Mouse (Mus musculus) neural tube, embryonic 15.5 days (tissue): Measurements from ENCODE around the gene Rfk. TPM values are rescaled to one million over a fixed set of nuclear protein-coding genes. Genes with fewer than 3 reads are reported as not detected.

ENCODE experiments used
- ATAC-seq: fragments of 200-750 bp; cut with Nextera tagmentation; 2 replicates; pipeline ENCODE4 v1.8.0; 2017; ENCODE audit warnings: mild to moderate bottlenecking, moderate TSS enrichment, moderate library complexity; ENCODE audit not compliant: low FRiP score
- H3K27ac ChIP-seq: fragments of 300-500 bp; sonication (generic); replicated peaks from 2 replicates; pipeline ENCODE4 v1.5.1; 2015; ENCODE audit warnings: mild to moderate bottlenecking, inconsistent platforms
- H3K27me3 ChIP-seq: fragments of 300-500 bp; sonication (generic); replicated peaks from 2 replicates; pipeline ENCODE4 v1.6.1; 2015; ENCODE audit warnings: inconsistent platforms
- H3K36me3 ChIP-seq: fragments of 300-500 bp; sonication (generic); 2 replicates; pipeline ENCODE4 v1.6.1; 2015; ENCODE audit warnings: inconsistent platforms
- H3K4me1 ChIP-seq: fragments of 300-500 bp; sonication (generic); 2 replicates; pipeline ENCODE4 v1.6.1; 2015; ENCODE audit warnings: inconsistent platforms
- H3K4me2 ChIP-seq: fragments of 300-500 bp; sonication (generic); 2 replicates; pipeline ENCODE4 v1.6.1; 2015; ENCODE audit warnings: inconsistent platforms, mild to moderate bottlenecking, moderate library complexity
- H3K4me3 ChIP-seq: fragments of 300-500 bp; sonication (generic); replicated peaks from 2 replicates; pipeline ENCODE4 v1.5.1; 2015; ENCODE audit warnings: mild to moderate bottlenecking, inconsistent platforms
- H3K9ac ChIP-seq: fragments of 300-500 bp; sonication (generic); replicated peaks from 2 replicates; pipeline ENCODE4 v1.6.1; 2015; ENCODE audit warnings: mild to moderate bottlenecking, inconsistent platforms
- H3K9me3 ChIP-seq: fragments of 300-500 bp; sonication (generic); replicated peaks from 2 replicates; pipeline ENCODE4 v1.6.1; 2016; ENCODE audit warnings: inconsistent platforms
- WGBS: fragments of 180-500 bp; shearing (Covaris S2); methylation state at CpG from one replicate; pipeline ENCODE4 v1.1.7; 2015; ENCODE audit warnings: mixed read lengths; 5-methylcytosine and 5-hydroxymethylcytosine counted together
- polyA plus RNA-seq: library from polyadenylated mRNA; unstranded; fragments of >200 nt; fragmentation: Nextera tagmentation; extraction: Ambion mirVana; gene quantifications from 2 replicates; pipeline ENCODE4 v1.2.1, GENCODE M21; 2015

Rfk gene
- 91.7 and 97.4 TPM in 2 replicates for polyA plus RNA-seq

DNA sequence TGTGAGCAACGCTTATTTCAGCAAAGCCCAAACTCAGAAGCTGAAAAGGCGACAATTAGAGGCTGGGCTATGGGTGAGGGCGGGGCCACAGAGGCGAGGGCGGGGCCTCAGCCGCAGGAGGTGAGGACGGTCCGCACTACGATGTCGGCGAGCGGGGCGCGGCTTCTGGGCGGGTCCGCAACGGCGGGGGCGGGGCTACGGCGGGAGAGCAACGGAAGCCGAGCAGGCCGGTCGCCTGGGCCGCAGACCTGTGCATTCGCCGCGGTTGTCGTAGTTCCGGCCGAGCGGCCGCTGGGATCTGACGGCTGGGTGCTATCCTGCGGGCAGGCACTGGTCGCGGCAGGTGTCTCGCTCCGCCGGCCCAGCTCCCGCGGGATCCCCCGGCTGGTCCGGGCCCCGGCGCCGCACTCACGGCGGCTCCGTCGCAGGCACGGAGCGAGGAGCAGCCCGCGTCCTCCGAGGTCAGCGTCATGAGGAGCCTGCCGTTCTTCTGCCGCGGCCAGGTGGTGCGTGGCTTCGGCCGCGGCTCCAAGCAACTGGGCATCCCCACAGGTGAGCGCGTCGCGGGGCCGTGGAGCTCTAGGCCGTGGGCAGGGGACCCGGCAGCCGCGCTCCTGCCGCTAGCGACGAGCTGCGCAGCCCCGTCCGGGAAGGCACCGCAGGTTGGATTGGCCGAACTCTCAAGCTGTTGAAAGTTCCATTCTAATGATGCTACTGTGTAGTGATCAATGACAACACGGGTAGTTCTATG lies at the start of gene Rfk:
Rfk (plus strand) TSS at position 203 of the 751 bp plus-strand sequence.
- H3K36me3 ChIP-seq = peaks cover 10% of the 10 kb centered on the region
- peak within 1 kb of the TSS; percentile 81 for H3K27ac ChIP-seq
- peak within 1 kb of the TSS; percentile 90 for H3K9ac ChIP-seq
- ATAC-seq = peak; percentile 98
- H3K27me3 ChIP-seq = peaks cover 8% of the 10 kb centered on the region; the same call in 1 of the 2 replicates
- H3K9me3 ChIP-seq = no peaks in the 10 kb centered on the region
- peaks cover 18% of the 10 kb centered on the region for H3K4me1 ChIP-seq
- H3K4me2 ChIP-seq = peak within 1 kb of the TSS; percentile 64
- H3K4me3 ChIP-seq = peak within 1 kb of the TSS; percentile 96
- under 1% methylated on average over 75 of the region's 83 CpGs for WGBS

DNA sequence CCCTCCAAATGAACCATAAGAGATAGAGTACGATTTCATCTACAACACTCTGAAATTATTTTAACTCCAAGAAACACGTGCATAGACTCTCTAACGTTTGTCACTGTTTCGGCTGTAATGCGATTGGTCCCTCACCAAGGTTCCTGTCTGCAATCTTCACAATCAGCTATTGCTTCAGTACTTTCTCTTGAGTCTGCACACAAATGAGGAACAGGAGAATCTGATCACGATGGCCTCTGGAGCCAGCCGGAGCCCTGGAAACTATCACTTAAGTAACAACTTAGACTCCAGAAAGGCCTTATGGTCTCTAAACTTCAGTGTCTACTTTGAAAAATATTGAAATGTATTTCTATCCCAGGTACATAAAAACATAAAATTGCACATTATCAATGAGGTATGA lies 49.0 kb upstream of the Rfk start:
- no peak overlapping the region for H3K9ac ChIP-seq
- H3K4me3 ChIP-seq = no peak overlapping the region
- H3K4me2 ChIP-seq = no peak overlapping the region
- ATAC-seq = no peak
- no peaks in the 10 kb centered on the region for H3K36me3 ChIP-seq
- no peaks in the 10 kb centered on the region for H3K4me1 ChIP-seq
- no peaks in the 10 kb centered on the region for H3K9me3 ChIP-seq
- WGBS = 92% methylated on average over 7 of the region's 7 CpGs
- no peak overlapping the region for H3K27ac ChIP-seq
- no peaks in the 10 kb centered on the region for H3K27me3 ChIP-seq

DNA sequence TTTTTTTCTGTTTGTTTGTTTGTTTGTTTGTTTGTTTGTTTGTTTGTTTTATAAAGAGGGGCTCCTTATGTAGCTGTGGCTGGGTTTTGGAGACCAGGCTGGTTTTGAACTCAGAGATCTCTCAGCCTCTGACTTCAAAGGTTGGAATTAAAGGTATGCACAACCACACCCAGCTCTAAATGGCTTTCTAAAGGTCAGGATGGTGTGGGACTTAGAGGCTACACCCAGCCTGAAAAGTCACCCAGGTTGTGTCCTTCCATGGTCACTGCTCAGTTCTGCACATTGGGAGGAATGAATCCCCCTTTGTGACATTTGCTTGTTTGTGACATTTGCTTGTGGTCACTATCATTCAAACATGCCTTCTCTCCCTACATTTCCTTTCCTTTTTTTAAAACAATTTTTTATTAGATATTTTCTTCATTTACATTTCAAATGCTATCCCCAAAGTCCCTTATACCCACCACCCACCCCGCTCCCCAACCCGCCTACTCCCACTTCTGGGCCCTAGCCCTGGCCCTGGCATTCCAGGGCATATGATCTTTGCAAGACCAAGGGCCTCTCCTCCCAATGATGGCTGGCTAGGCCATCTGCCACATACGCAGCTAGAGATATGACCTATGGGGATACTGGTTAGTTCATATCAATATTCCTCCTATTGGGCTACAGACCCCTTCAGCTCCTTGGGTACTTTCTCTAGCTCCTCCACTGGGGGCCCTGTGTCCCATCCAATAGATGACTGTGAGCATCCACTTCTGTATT lies 46.9 kb upstream of the Rfk start:
- Histone ChIP-seq H3K4me2 (no peak overlapping the region), H3K9ac (no peak overlapping the region), H3K27me3 (no peaks in the 10 kb centered on the region), H3K4me1 (no peaks in the 10 kb centered on the region), H3K27ac (no peak overlapping the region), H3K4me3 (no peak overlapping the region), H3K9me3 (no peaks in the 10 kb centered on the region), H3K36me3 (no peaks in the 10 kb centered on the region)
- WGBS = 95% methylated on average over 3 of the region's 3 CpGs
- no peak for ATAC-seq

DNA sequence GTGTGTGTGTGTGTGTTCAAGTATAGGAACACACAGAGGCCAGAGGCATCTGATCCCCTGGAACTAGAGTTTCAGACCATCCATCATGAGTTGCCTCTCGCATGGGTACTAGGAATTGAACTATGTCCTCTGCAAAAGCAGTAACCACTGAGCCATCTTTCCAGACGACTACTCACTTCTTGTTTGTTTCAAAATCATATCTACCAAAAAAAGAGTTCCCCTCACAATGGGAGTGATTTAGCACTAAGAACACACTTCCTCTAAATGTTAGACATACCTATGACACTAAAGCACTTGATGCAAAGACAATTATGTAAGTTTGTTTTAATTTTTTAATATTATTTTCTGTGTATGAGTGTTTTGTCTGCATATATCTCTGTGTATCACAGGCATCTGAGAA lies 46.0 kb upstream of the Rfk start:
- WGBS = 87% methylated on average over 2 of the region's 2 CpGs
- no peak for ATAC-seq
- Histone ChIP-seq H3K4me2 (no peak overlapping the region), H3K36me3 (no peaks in the 10 kb centered on the region), H3K9ac (no peak overlapping the region), H3K27ac (no peak overlapping the region), H3K4me3 (no peak overlapping the region), H3K9me3 (no peaks in the 10 kb centered on the region), H3K4me1 (no peaks in the 10 kb centered on the region), H3K27me3 (no peaks in the 10 kb centered on the region)

DNA sequence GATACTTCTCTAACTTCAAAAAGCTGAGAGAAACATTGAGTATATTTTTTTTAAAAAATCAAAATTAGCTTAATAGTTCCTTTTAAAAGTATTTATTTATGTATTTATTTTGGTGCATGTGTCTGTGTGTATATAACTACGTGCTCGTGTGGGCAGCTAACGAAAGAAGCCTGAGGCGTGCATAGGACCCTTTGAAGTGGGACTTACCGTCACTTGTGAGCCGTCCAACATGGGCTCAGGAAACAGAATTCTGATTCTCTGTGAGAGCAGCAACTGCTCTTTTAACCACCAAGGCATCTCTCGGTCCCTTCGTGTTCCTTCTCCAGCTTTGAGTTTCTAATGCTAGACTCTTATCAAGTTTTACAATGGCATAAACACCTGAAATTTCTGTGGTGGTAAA lies 40.1 kb upstream of the Rfk start:
- Histone ChIP-seq H3K27me3 (peaks cover 27% of the 10 kb centered on the region), H3K9me3 (no peaks in the 10 kb centered on the region), H3K27ac (no peak overlapping the region), H3K4me1 (peaks cover 9% of the 10 kb centered on the region), H3K4me2 (no peak overlapping the region), H3K36me3 (no peaks in the 10 kb centered on the region), H3K9ac (no peak overlapping the region), H3K4me3 (no peak overlapping the region)
- 82% methylated on average over 8 of the region's 8 CpGs for WGBS
- no peak for ATAC-seq

DNA sequence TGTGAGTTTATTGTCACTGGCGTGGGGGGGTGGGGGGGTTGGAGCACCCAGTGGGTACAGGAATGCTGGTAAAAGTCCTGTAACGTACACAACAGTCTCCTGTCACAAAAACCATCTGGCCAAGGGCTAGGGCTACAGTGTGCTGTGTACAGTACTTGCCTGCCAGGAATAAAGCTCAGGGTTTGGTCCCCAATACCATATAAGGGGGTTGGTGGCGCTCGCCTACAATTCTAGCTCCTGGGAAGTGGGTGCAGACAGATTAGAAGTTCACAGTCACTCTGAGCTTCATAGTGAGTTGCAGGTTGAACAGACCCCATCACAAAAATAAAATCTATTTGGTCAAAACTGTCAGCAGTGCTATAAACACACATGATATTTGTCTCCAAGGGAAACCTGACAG lies 39.5 kb upstream of the Rfk start:
- H3K27ac ChIP-seq = no peak overlapping the region
- no peaks in the 10 kb centered on the region for H3K36me3 ChIP-seq
- ATAC-seq = no peak
- H3K4me2 ChIP-seq = no peak overlapping the region
- H3K4me3 ChIP-seq = no peak overlapping the region
- peaks cover 27% of the 10 kb centered on the region for H3K27me3 ChIP-seq
- no peak overlapping the region for H3K9ac ChIP-seq
- no peaks in the 10 kb centered on the region for H3K9me3 ChIP-seq
- H3K4me1 ChIP-seq = peaks cover 9% of the 10 kb centered on the region
- WGBS = 81% methylated on average over 4 of the region's 4 CpGs

DNA sequence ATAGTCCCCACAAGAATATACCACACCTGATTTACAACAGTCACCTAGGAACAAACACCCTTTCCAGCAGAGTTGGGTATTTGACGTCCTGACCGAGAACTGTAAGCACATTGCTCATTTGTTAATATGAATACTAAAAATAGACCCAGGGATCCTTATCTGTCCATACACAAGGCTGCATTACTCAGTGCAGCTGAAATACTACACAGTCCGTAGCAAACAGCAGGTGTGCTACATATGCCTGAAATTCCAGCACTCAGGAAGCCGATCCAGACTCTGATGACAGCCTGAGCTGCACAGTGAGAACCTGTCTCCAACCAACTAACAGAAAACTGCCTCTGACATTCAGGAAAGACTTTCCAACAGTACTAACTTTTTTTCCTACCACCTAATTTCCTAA lies 39.0 kb upstream of the Rfk start:
- ATAC-seq = no peak
- WGBS = 79% methylated on average over 4 of the region's 4 CpGs
- Histone ChIP-seq H3K27ac (no peak overlapping the region), H3K9me3 (no peaks in the 10 kb centered on the region), H3K4me2 (no peak overlapping the region), H3K9ac (no peak overlapping the region), H3K36me3 (no peaks in the 10 kb centered on the region), H3K27me3 (peaks cover 27% of the 10 kb centered on the region), H3K4me3 (no peak overlapping the region), H3K4me1 (peaks cover 9% of the 10 kb centered on the region)

DNA sequence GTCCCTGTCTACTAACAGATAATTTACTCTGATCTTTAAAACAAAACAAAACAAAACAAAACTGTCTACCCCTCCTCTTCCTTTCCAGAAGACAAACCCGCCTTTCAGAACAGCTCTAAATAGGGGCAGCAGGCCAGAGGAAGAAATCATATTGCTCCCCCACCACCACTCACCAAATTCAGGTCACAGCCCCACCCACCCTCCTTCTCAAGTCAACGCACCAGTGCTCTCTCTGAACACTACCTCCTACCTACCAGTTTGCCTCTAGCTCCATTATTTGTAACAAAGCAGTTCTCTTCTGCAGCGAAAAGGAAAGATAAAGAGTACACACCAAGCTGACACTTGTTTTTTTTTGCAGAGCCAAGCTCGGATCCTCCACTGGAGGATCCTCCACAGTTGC lies 38.5 kb upstream of the Rfk start:
- Histone ChIP-seq H3K27ac (no peak overlapping the region), H3K4me2 (peak overlapping the region; percentile 76; the same call in 1 of the 2 replicates), H3K4me3 (no peak overlapping the region; the same call in 1 of the 2 replicates), H3K9ac (no peak overlapping the region), H3K9me3 (no peaks in the 10 kb centered on the region), H3K27me3 (peaks cover 27% of the 10 kb centered on the region), H3K4me1 (peaks cover 9% of the 10 kb centered on the region), H3K36me3 (no peaks in the 10 kb centered on the region)
- 35% methylated on average over 4 of the region's 4 CpGs for WGBS
- no peak for ATAC-seq

DNA sequence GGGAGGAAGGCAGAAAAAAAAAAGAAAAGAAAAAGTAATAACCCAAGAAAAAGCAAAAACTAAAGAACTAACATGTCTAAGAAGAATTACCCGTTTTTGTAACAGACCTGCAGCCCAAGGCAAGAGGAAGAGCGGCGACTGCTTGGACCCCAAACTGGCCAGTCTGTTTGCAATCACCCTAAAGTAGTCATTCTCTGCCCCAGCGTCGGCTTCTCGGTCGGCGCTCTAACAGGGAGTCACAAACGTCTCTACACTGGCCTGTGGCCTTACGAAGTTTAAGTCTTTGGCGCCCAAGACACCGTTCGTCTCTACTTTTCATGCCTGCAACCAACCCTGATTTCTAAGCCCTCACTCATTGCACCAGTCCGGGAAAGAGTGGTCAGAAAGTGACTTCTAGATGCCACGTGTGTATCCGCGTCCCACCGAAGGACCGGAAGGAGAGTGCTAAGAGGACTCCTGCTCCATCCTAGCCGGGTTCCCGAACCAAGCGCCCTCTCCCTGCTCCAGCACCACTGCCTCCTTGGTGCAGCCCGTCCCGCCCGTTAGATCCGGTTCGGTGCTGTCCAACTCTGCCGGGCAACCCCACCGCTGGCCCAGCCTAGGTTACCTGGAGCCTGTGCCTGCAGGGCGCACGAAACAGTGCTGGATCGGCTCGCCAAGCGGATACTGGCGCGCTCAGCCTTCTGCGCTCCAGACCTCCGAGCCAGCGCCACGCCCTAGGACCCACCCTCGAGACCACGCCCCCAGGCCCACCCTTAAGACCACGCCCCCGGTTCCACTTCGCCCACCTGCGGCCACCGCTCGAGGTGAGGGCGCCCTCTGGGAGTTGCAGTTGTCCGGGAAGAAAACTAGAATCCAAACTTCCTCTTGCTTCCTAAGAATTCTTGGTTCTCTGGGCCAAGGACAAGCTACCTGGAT lies 37.6 kb upstream of the Rfk start:
- Histone ChIP-seq H3K9me3 (no peaks in the 10 kb centered on the region), H3K27ac (no peak overlapping the region), H3K27me3 (peaks cover 30% of the 10 kb centered on the region), H3K4me2 (peak overlapping the region; percentile 76), H3K4me3 (peak overlapping the region; percentile 39), H3K4me1 (peaks cover 9% of the 10 kb centered on the region), H3K9ac (no peak overlapping the region; the same call in 1 of the 2 replicates), H3K36me3 (no peaks in the 10 kb centered on the region)
- no peak for ATAC-seq
- 1% methylated on average over 50 of the region's 50 CpGs for WGBS

DNA sequence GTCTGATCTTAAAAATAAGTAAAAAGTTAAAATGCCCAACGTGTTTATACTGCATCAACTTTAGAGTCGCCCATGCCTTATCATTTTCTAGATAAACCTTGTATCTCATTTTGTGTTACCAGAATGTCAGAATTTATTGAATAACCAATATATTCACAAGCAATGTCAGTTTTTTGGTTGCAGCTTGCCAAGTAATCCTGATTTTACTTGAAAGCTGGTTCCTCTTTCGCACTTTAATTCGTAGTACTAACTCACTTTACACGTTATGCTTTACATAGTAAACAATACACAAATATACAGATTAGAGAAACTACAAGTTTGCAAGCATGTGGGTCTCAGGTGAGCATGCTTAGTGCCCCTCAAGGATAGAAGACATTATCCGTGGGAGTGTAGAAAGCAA lies 36.9 kb upstream of the Rfk start:
- Histone ChIP-seq H3K4me2 (peak overlapping the region; percentile 76; the same call in 1 of the 2 replicates), H3K27ac (no peak overlapping the region), H3K4me3 (no peak overlapping the region), H3K9me3 (no peaks in the 10 kb centered on the region), H3K9ac (no peak overlapping the region), H3K27me3 (peaks cover 30% of the 10 kb centered on the region), H3K4me1 (peaks cover 9% of the 10 kb centered on the region), H3K36me3 (no peaks in the 10 kb centered on the region)
- ATAC-seq = no peak
- WGBS = 76% methylated on average over 6 of the region's 6 CpGs

DNA sequence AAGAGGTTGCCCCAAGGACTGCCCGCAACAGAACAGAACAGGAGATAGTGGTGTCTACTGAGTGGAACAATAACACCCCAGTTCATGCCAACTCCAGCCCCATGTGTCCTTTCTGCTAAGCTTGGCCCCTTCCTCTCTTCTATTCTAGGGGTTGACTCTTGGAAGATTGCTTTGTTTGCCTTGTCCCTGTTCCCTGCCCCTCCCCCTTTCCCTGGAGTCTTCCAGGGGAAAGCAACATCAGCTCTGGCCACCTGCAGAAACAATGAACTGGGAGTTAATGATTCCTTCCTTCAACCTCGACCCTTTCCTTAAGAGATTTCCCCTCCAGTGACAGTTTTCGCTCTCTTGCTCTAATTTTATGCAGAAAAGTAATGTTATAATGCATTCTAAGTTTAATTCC lies 36.5 kb upstream of the Rfk start:
- 48% methylated on average over 3 of the region's 3 CpGs for WGBS
- H3K27me3 ChIP-seq = peaks cover 30% of the 10 kb centered on the region
- no peak overlapping the region for H3K9ac ChIP-seq
- no peak overlapping the region for H3K4me3 ChIP-seq
- H3K9me3 ChIP-seq = no peaks in the 10 kb centered on the region
- H3K27ac ChIP-seq = no peak overlapping the region
- H3K4me2 ChIP-seq = no peak overlapping the region
- no peaks in the 10 kb centered on the region for H3K36me3 ChIP-seq
- no peak for ATAC-seq
- H3K4me1 ChIP-seq = peaks cover 9% of the 10 kb centered on the region
